Mouse (Mus musculus) liver, embryonic 14.5 days (tissue): Measurements from ENCODE around the gene Gpatch11.

Experiments used
- CTCF ChIP-seq: IDR thresholded peaks from 2 replicates; pipeline ENCODE4 v1.5.1; 2016; ENCODE audit warnings: antibody characterized with exemption, low read depth, control low read depth
- EP300 ChIP-seq: IDR thresholded peaks from 2 replicates; pipeline ENCODE4 v1.6.1; 2016; ENCODE audit warnings: antibody characterized with exemption, low read depth

- no peak for TF ChIP-seq CTCF
- TF ChIP-seq EP300: no peak
Measured at GRCm38 (mm10) chr17:78824346-78824745, 11.0 kb upstream of the Gpatch11 start.
